Mouse (Mus musculus): ENCODE results near the gene Gm4131. TPM values are rescaled to one million over a fixed set of nuclear protein-coding genes. Genes with fewer than 3 reads are reported as not detected.

The Gm4131 gene
- polyA plus RNA-seq, 1 experiment from 2014 or later: not detected

DNA sequence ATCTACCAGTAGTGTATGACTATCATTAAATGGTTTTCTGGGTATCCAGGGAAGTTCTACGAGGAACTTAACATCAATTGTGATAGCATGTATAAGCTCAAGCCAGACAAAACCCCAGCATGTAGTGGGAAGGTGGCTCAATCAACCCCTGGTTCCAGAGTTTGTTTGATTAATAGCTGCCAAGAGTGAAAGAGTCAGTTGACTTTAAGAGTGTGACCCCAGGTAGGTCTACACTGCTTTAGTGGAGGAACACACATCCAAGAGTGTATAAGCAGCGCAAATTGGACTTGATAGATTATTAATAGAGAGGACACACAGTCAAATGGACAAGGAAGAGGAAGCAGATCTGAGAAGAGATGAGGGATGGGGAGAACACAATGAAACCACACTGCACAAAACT lies 128.9 kb downstream of the Gm4131 start:
- Histone ChIP-seq H3K4me3 (ENCODE audit: low read depth, low read length) (no peak overlapping the region), H3K36me3 (ENCODE audit: control insufficient read depth, insufficient read depth, low read length) (no peaks in the 10 kb centered on the region), H3K9me3 (ENCODE audit: control insufficient read depth, low read length) (no peaks in the 10 kb centered on the region), H3K4me1 (ENCODE audit: control insufficient read depth, insufficient read depth, low read length) (no peaks in the 10 kb centered on the region), H3K4me2 (ENCODE audit: low read depth, severe bottlenecking) (no peak overlapping the region), H3K27ac (replicated peaks; ENCODE audit: low read depth, low read length) (no peak overlapping the region), H3K9ac (ENCODE audit: low read length) (no peak overlapping the region), H3K27me3 (ENCODE audit: control insufficient read depth, insufficient read depth, low read length) (no peaks in the 10 kb centered on the region)
- no peak for DNase-seq (ENCODE audit: low spot score)
- no peak for ATAC-seq (ENCODE audit: insufficient number of reproducible peaks, low FRiP score, low TSS enrichment, low read depth)
- 93% methylated on average over 2 of the region's 2 CpGs for WGBS

DNA sequence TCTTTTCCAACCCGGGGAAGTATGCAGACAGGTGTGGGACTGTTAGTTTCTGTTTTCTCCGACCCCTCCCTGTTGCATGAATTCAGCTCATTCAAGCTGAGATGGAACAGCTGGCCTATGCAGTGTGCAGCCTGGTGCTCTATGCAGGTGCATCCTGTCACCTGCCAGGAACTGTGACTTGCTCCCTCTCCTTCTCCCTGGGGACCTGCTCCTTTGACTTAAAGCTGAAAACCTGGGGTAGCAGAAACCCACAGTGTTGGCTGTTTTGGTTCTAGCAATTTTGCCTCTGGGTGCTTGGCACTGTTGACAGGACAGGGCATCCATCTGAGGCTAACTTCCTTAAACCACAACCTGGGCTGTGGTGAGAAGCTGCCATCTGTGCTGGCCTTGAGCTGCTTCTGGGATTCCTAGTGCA lies 141.4 kb downstream of the Gm4131 start:
- Histone ChIP-seq H3K9ac (ENCODE audit: low read length) (no peak overlapping the region), H3K36me3 (ENCODE audit: control insufficient read depth, insufficient read depth, low read length) (no peaks in the 10 kb centered on the region), H3K9me3 (ENCODE audit: control insufficient read depth, low read length) (no peaks in the 10 kb centered on the region), H3K4me2 (ENCODE audit: low read depth, severe bottlenecking) (no peak overlapping the region), H3K27ac (replicated peaks; ENCODE audit: low read depth, low read length) (no peak overlapping the region), H3K4me3 (ENCODE audit: low read depth, low read length) (no peak overlapping the region), H3K27me3 (ENCODE audit: control insufficient read depth, insufficient read depth, low read length) (no peaks in the 10 kb centered on the region), H3K4me1 (ENCODE audit: control insufficient read depth, insufficient read depth, low read length) (no peaks in the 10 kb centered on the region)
- DNase-seq (ENCODE audit: low spot score): no peak
- ATAC-seq (ENCODE audit: insufficient number of reproducible peaks, low FRiP score, low TSS enrichment, low read depth): no peak
- WGBS: 56% methylated on average over 2 of the region's 2 CpGs

DNA sequence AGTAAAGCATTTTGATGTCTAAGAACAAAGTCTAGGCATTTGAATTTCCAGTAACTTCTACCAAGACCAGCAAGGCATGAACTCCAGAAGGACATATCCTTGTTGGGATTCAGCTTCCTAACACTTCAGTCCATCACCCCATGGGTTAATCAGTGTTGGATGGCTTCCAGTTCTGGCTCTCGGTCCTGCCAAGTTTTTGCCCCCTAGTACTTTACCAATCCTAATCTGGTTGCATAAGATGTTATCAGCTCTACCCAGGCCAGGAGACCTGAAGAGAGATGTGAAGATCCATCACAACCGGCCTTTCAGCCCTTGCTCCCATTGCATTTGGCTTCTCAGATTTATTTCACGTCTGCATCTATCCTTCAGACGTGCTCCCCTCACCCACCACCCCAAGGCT lies 144.5 kb downstream of the Gm4131 start:
- Histone ChIP-seq H3K4me1 (ENCODE audit: control insufficient read depth, insufficient read depth, low read length) (no peaks in the 10 kb centered on the region), H3K27ac (replicated peaks; ENCODE audit: low read depth, low read length) (no peak overlapping the region), H3K4me3 (ENCODE audit: low read depth, low read length) (no peak overlapping the region), H3K36me3 (ENCODE audit: control insufficient read depth, insufficient read depth, low read length) (no peaks in the 10 kb centered on the region), H3K9me3 (ENCODE audit: control insufficient read depth, low read length) (no peaks in the 10 kb centered on the region), H3K4me2 (ENCODE audit: low read depth, severe bottlenecking) (no peak overlapping the region), H3K9ac (ENCODE audit: low read length) (no peak overlapping the region), H3K27me3 (ENCODE audit: control insufficient read depth, insufficient read depth, low read length) (no peaks in the 10 kb centered on the region)
- ATAC-seq (ENCODE audit: insufficient number of reproducible peaks, low FRiP score, low TSS enrichment, low read depth) (no peak), DNase-seq (ENCODE audit: low spot score) (no peak)
- WGBS: 80% methylated on average over 4 of the region's 4 CpGs

DNA sequence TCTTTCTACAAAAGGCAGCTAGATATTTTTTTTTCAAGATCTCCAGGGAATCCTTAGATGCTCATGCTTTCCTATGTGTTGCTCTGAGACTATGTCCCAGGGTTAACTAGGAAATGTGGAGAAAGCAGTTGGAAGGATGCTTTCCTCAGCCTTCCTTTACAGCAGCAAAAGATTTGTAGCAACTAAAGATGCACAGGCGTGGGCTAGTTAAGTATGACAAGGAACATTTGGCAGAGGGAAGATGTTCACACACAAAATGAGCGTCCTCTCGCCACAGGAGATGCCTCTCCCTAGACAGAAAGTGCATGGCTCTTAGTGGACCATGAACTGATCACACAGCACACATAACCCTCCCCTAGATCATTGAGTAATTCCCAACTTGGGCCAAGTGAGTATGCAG lies 149.2 kb downstream of the Gm4131 start:
- Histone ChIP-seq H3K36me3 (ENCODE audit: control insufficient read depth, insufficient read depth, low read length) (no peaks in the 10 kb centered on the region), H3K9ac (ENCODE audit: low read length) (no peak overlapping the region), H3K4me3 (ENCODE audit: low read depth, low read length) (no peak overlapping the region), H3K27ac (replicated peaks; ENCODE audit: low read depth, low read length) (no peak overlapping the region), H3K27me3 (ENCODE audit: control insufficient read depth, insufficient read depth, low read length) (no peaks in the 10 kb centered on the region), H3K9me3 (ENCODE audit: control insufficient read depth, low read length) (no peaks in the 10 kb centered on the region), H3K4me1 (ENCODE audit: control insufficient read depth, insufficient read depth, low read length) (no peaks in the 10 kb centered on the region), H3K4me2 (ENCODE audit: low read depth, severe bottlenecking) (no peak overlapping the region)
- DNase-seq (ENCODE audit: low spot score): no peak
- WGBS: 94% methylated on average over 3 of the region's 3 CpGs
- no peak for ATAC-seq (ENCODE audit: insufficient number of reproducible peaks, low FRiP score, low TSS enrichment, low read depth)

DNA sequence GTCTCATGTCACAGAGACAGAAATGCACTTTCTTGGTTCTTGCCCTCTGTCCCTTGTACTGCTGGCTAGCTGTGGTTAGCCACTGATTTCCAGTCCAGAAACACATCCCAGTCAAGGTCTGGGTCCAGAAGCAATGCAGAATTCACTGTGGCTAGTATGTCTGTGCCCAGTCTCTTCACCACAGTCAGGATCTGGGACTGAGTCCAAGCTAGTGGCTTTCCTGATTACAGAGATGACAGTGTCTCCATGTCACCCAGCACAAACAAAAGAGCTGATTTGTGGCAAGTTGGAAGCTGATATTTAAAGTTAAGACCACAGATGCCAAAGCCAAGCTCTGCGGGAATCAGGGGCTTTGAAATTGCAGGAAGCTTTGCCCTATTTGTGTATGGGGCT lies 150.0 kb downstream of the Gm4131 start:
- 77% methylated on average over 1 of the region's 1 CpGs for WGBS
- no peaks in the 10 kb centered on the region for H3K27me3 ChIP-seq (ENCODE audit: control insufficient read depth, insufficient read depth, low read length)
- H3K9ac ChIP-seq (ENCODE audit: low read length): no peak overlapping the region
- no peak for DNase-seq (ENCODE audit: low spot score)
- H3K9me3 ChIP-seq (ENCODE audit: control insufficient read depth, low read length): no peaks in the 10 kb centered on the region
- H3K4me3 ChIP-seq (ENCODE audit: low read depth, low read length): no peak overlapping the region
- H3K4me1 ChIP-seq (ENCODE audit: control insufficient read depth, insufficient read depth, low read length): no peaks in the 10 kb centered on the region
- ATAC-seq (ENCODE audit: insufficient number of reproducible peaks, low FRiP score, low TSS enrichment, low read depth): no peak
- H3K27ac ChIP-seq (replicated peaks; ENCODE audit: low read depth, low read length): no peak overlapping the region
- no peak overlapping the region for H3K4me2 ChIP-seq (ENCODE audit: low read depth, severe bottlenecking)
- H3K36me3 ChIP-seq (ENCODE audit: control insufficient read depth, insufficient read depth, low read length): no peaks in the 10 kb centered on the region

DNA sequence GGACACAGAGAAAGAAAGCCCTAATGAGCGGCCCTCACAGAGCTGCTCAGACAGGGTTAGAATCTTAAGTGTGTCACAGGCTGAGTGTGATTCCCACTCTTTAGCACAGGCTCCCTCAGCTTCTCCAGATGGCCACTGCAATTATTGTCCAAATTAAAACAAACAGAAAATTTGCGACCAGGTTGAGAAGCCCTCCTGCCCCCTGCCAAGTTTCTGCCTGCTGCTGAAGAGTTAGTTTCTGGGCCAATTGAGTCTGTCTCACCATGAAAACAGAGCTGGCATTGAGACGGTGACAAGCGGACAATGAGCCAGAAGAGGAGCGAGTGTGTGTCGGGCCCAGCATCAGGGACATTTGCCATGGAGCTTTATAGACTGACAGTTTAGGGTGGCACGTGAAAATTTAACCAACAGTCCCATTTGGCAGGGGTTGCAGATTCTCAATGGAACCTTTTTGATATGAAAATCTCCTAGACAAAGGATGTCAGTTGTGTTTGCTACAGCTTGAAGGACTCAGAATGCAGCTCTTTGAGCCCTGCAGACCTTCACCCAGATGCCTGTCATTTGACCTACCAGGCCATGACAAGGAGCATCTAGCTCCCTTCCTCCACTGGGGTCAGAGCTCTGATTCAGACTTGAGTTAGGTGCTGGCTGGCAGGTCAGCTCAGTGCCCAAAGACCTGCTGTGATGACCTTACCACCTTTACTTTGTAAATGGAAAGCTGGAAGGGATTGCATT lies 150.5 kb downstream of the Gm4131 start:
- no peaks in the 10 kb centered on the region for H3K9me3 ChIP-seq (ENCODE audit: control insufficient read depth, low read length)
- H3K27ac ChIP-seq (replicated peaks; ENCODE audit: low read depth, low read length): no peak overlapping the region
- H3K4me1 ChIP-seq (ENCODE audit: control insufficient read depth, insufficient read depth, low read length): no peaks in the 10 kb centered on the region
- no peak for ATAC-seq (ENCODE audit: insufficient number of reproducible peaks, low FRiP score, low TSS enrichment, low read depth)
- H3K4me2 ChIP-seq (ENCODE audit: low read depth, severe bottlenecking): no peak overlapping the region
- no peaks in the 10 kb centered on the region for H3K36me3 ChIP-seq (ENCODE audit: control insufficient read depth, insufficient read depth, low read length)
- DNase-seq (ENCODE audit: low spot score): no peak
- H3K9ac ChIP-seq (ENCODE audit: low read length): no peak overlapping the region
- 59% methylated on average over 7 of the region's 7 CpGs for WGBS
- H3K27me3 ChIP-seq (ENCODE audit: control insufficient read depth, insufficient read depth, low read length): no peaks in the 10 kb centered on the region
- H3K4me3 ChIP-seq (ENCODE audit: low read depth, low read length): no peak overlapping the region

Other genes with a start within 250 kb of the Gm4131 start
- gene Gucy1b2, start 110.6 kb downstream of the Gm4131 start, polyA plus RNA-seq (2014; fragmentation: Nextera tagmentation; extraction: Ambion mirVana): 0.05 and 0.20 TPM in 2 replicates
- 0.36 and 0.60 TPM in 2 replicates for gene Fam124a, start 11.2 kb downstream of the Gm4131 start, polyA plus RNA-seq (2014; fragmentation: Nextera tagmentation; extraction: Ambion mirVana)
- not detected in 2 replicates for gene Serpine3, start 96.7 kb upstream of the Gm4131 start, polyA plus RNA-seq (2014; fragmentation: Nextera tagmentation; extraction: Ambion mirVana)
- 29.6 and 31.1 TPM in 2 replicates for gene Ints6, start 194.2 kb upstream of the Gm4131 start, polyA plus RNA-seq (2014; fragmentation: Nextera tagmentation; extraction: Ambion mirVana)

Measured in limb, embryonic 11.5 days (tissue).